Mouse (Mus musculus) CH12.LX (cell line): ENCODE measurements around the gene Commd4. TPM values are rescaled to one million over a fixed set of nuclear protein-coding genes. Genes with fewer than 3 reads are reported as not detected.

Experiments used
- DNase-seq: peaks from one replicate; pipeline ENCODE4 v3.0.0-alpha.2; 2013; ENCODE audit errors: extremely low read depth
- H3K27ac ChIP-seq: 2 replicates; pipeline ENCODE4 v1.5.1; 2012; ENCODE audit warnings: low read depth, mild to moderate bottlenecking, control low read depth, moderate library complexity; ENCODE audit not compliant: insufficient read depth
- H3K27me3 ChIP-seq: replicated peaks from 2 replicates; pipeline ENCODE3; 2012; ENCODE audit warnings: inconsistent platforms
- H3K36me3 ChIP-seq, 2 experiments: replicated peaks in 1 of 2; 2 replicates each; pipeline versions ENCODE3 to v1.6.1; 2012; ENCODE audit warnings: inconsistent platforms in 1 of 2, low read length in 1 of 2, mild to moderate bottlenecking in 1 of 2, mixed read lengths in 1 of 2, moderate library complexity in 1 of 2; ENCODE audit not compliant: control insufficient read depth in 1 of 2, insufficient read depth in 1 of 2
- H3K4me1 ChIP-seq, 2 experiments: 2 replicates each; pipeline ENCODE4 v1.6.1; 2012; ENCODE audit warnings: inconsistent platforms in 1 of 2, moderate library complexity in 1 of 2; ENCODE audit not compliant: insufficient read depth in 2 of 2, control insufficient read depth in 1 of 2
- H3K4me2 ChIP-seq: 2 replicates; pipeline ENCODE4 v1.6.1; 2012; ENCODE audit warnings: low read depth, mild to moderate bottlenecking, control low read depth; ENCODE audit not compliant: poor library complexity, insufficient read depth, severe bottlenecking
- H3K4me3 ChIP-seq, 3 experiments: fragments of 150-350 bp in 1 of 3; sonication (generic) in 1 of 3; replicated peaks in 1 of 3; 2 replicates each; pipeline versions ENCODE3 to v1.5.1; 2011 to 2012; ENCODE audit warnings: low read depth in 2 of 3, low read length in 2 of 3, mild to moderate bottlenecking in 2 of 3, moderate library complexity in 2 of 3, control low read depth in 1 of 3, improper control_type of control experiment in 1 of 3, inconsistent platforms in 1 of 3, mixed read lengths in 1 of 3; ENCODE audit not compliant: poor library complexity in 1 of 3
- H3K79me2 ChIP-seq: replicated peaks from 2 replicates; pipeline ENCODE4 v1.6.1; 2012; ENCODE audit warnings: mild to moderate bottlenecking, moderate library complexity; ENCODE audit not compliant: control insufficient read depth, poor library complexity, insufficient read depth, severe bottlenecking; ENCODE audit errors: extremely low read depth
- H3K9ac ChIP-seq: 2 replicates; pipeline ENCODE4 v1.6.1; 2012; ENCODE audit warnings: low read depth, mild to moderate bottlenecking, control low read depth, moderate library complexity; ENCODE audit not compliant: insufficient read depth
- H3K9me3 ChIP-seq: replicated peaks from 2 replicates; pipeline ENCODE3; 2012; ENCODE audit warnings: low read length, inconsistent platforms, mixed read lengths
- BHLHE40 ChIP-seq: IDR thresholded peaks from 2 replicates; pipeline ENCODE4 v1.6.1; 2011; ENCODE audit warnings: mild to moderate bottlenecking, low read depth, low read length, improper control_type of control experiment
- E2F4 ChIP-seq: IDR thresholded peaks from 2 replicates; pipeline ENCODE4 v1.6.1; 2011; ENCODE audit warnings: low read depth, low read length, improper control_type of control experiment; ENCODE audit not compliant: insufficient replicate concordance
- ELF1 ChIP-seq: IDR thresholded peaks from 2 replicates; pipeline ENCODE4 v1.6.1; 2014; ENCODE audit warnings: low read depth, mild to moderate bottlenecking, inconsistent platforms, low read length, improper control_type of control experiment
- ETS1 ChIP-seq: conservative IDR thresholded peaks from 2 replicates; pipeline ENCODE4 v1.6.1; 2012; ENCODE audit warnings: low read depth, mild to moderate bottlenecking, inconsistent platforms, low read length, improper control_type of control experiment, moderate library complexity
- HCFC1 ChIP-seq: IDR thresholded peaks from 2 replicates; pipeline ENCODE4 v1.6.1; 2012; ENCODE audit warnings: low read depth, mild to moderate bottlenecking, inconsistent platforms, low read length, improper control_type of control experiment
- IRF4 ChIP-seq: IDR thresholded peaks from 2 replicates; pipeline ENCODE4 v1.6.1; 2014; ENCODE audit warnings: low read depth, mild to moderate bottlenecking, inconsistent platforms, low read length, improper control_type of control experiment
- JUND ChIP-seq: conservative IDR thresholded peaks from 2 replicates; pipeline ENCODE4 v1.6.1; 2011; ENCODE audit warnings: low read depth, low read length, improper control_type of control experiment
- KAT2A ChIP-seq: IDR thresholded peaks from 2 replicates; pipeline ENCODE4 v1.6.1; 2012; ENCODE audit warnings: low read length, improper control_type of control experiment, inconsistent platforms; ENCODE audit not compliant: insufficient replicate concordance
- MAX ChIP-seq: IDR thresholded peaks from 2 replicates; pipeline ENCODE4 v1.6.1; 2011; ENCODE audit warnings: low read length, improper control_type of control experiment
- MAZ ChIP-seq: IDR thresholded peaks from 2 replicates; pipeline ENCODE4 v1.6.1; 2012; ENCODE audit warnings: low read depth, mild to moderate bottlenecking, inconsistent platforms, low read length, improper control_type of control experiment, moderate library complexity
- MXI1 ChIP-seq: IDR thresholded peaks from 2 replicates; pipeline ENCODE4 v1.6.1; 2011; ENCODE audit warnings: mild to moderate bottlenecking, low read depth, low read length, improper control_type of control experiment
- MYC ChIP-seq: IDR thresholded peaks from 2 replicates; pipeline ENCODE4 v1.6.1; 2011; ENCODE audit warnings: low read depth, mild to moderate bottlenecking, improper control_type of control experiment, low read length
- NELFE ChIP-seq: IDR thresholded peaks from 2 replicates; pipeline ENCODE4 v1.6.1; 2011; ENCODE audit warnings: low read depth, low read length, improper control_type of control experiment
- NRF1 ChIP-seq: IDR thresholded peaks from 2 replicates; pipeline ENCODE4 v1.6.1; 2014; ENCODE audit warnings: low read depth, mild to moderate bottlenecking, inconsistent platforms, low read length, improper control_type of control experiment, moderate library complexity
- POLR2A ChIP-seq: IDR thresholded peaks from 2 replicates; pipeline ENCODE4 v1.6.1; 2011; ENCODE audit warnings: low read depth, mild to moderate bottlenecking, improper control_type of control experiment, low read length
- RAD21 ChIP-seq: IDR thresholded peaks from 2 replicates; pipeline ENCODE4 v1.6.1; 2011; ENCODE audit warnings: low read depth, mild to moderate bottlenecking, low read length, improper control_type of control experiment, moderate library complexity
- RCOR1 ChIP-seq: conservative IDR thresholded peaks from 2 replicates; pipeline ENCODE4 v1.6.1; 2012; ENCODE audit warnings: low read depth, mild to moderate bottlenecking, inconsistent platforms, low read length, improper control_type of control experiment
- SIN3A ChIP-seq: IDR thresholded peaks from 2 replicates; pipeline ENCODE4 v1.6.1; 2012; ENCODE audit warnings: low read length, improper control_type of control experiment, inconsistent platforms
- SMC3 ChIP-seq: IDR thresholded peaks from 2 replicates; pipeline ENCODE4 v1.6.1; 2011; ENCODE audit warnings: low read depth, low read length, improper control_type of control experiment
- TBP ChIP-seq: conservative IDR thresholded peaks from 2 replicates; pipeline ENCODE4 v1.6.1; 2011; ENCODE audit warnings: low read depth, low read length, improper control_type of control experiment
- TCF12 ChIP-seq: IDR thresholded peaks from 2 replicates; pipeline ENCODE4 v1.6.1; 2014; ENCODE audit warnings: low read depth, mild to moderate bottlenecking, inconsistent platforms, low read length, improper control_type of control experiment
- UBTF ChIP-seq: IDR thresholded peaks from 2 replicates; pipeline ENCODE4 v1.6.1; 2012; ENCODE audit warnings: low read depth, mild to moderate bottlenecking, inconsistent platforms, low read length, improper control_type of control experiment, moderate library complexity
- USF1 ChIP-seq: IDR thresholded peaks from 2 replicates; pipeline ENCODE4 v1.6.1; 2014; ENCODE audit warnings: low read depth, mild to moderate bottlenecking, inconsistent platforms, low read length, improper control_type of control experiment
- USF2 ChIP-seq: conservative IDR thresholded peaks from 2 replicates; pipeline ENCODE4 v1.6.1; 2011; ENCODE audit warnings: low read depth, low read length, improper control_type of control experiment
- ZNF384 ChIP-seq: IDR thresholded peaks from 2 replicates; pipeline ENCODE4 v1.6.1; 2012; ENCODE audit warnings: low read depth, low read length, improper control_type of control experiment, inconsistent platforms
- dilution Hi-C: fragments of 300-500 bp; cut with MboI; formaldehyde crosslinking; loops from 2 replicates; pipeline ENCODE4 v1.14.3; 2020; ENCODE audit warnings: low sequenced_read_pairs; ENCODE audit not compliant: extremely low pct_unique_long_range_greater_than_20kb, extremely low pct_ligation_motif_present
- in situ Hi-C: fragments of 300-500 bp; cut with MboI; formaldehyde crosslinking; loops from 3 replicates; pipeline ENCODE4 v1.14.3; 2019; ENCODE audit warnings: low sequenced_read_pairs, low pct_ligation_motif_present, low pct_unique_long_range_greater_than_20kb, mixed read lengths
- polyA plus RNA-seq: library from polyadenylated mRNA; unstranded; fragments of >175 nt; gene quantifications from 2 replicates; pipeline ENCODE4 v1.2.1, GENCODE M21; 2012; ENCODE audit warnings: low read depth; ENCODE audit not compliant: insufficient read length
- total RNA-seq, 2 experiments: library from RNA; depleted of rRNA; stranded (reverse); fragments of 300-350 nt in 1 of 2; fragments of >200 nt in 1 of 2; gene quantifications; 2 replicates each; pipeline ENCODE4 v1.2.3; 2012 to 2014

The Commd4 gene
- total and polyA plus RNA-seq, 3 experiments, result 41.8 to 106 (median 98.3) TPM

DNA sequence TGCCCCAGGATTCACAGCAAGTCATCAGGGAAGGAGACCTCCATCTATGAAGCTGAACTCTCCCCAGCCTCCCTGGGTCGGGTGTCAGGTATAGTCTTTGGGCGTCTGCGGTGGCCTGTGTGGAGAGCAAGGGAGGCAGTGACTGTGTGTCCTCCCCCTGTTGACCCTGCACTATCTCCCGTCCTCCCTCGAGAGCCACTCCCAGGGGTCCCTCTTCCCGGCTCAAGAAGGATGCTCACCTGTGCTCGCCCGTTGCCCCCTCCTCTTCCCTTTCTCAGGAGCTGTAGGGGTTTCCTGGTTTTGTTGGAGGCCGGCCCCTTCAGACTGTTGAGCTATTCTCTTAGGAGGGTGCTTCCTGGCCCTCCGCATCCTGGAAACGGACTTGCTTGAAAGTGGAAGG, 14.9 kb downstream of the Commd4 start:
- H3K4me2 ChIP-seq, result no peak overlapping the region
- in situ Hi-C loops (loop anchor here (5.0 kb wide), 1 partner anchor 206 kb away; the partner anchor contains the start of gene Imp3), dilution Hi-C loops (no loop called here)
- H3K79me2 ChIP-seq, result no peaks in the 10 kb centered on the region
- H3K27me3 ChIP-seq, result no peaks in the 10 kb centered on the region
- no peak overlapping the region for H3K4me3 ChIP-seq
- TF ChIP-seq ZNF384, result no peak
- TF ChIP-seq UBTF, result no peak
- TF ChIP-seq IRF4, result no peak
- TF ChIP-seq SIN3A, result no peak
- TF ChIP-seq MYC, result no peak
- no peak for TF ChIP-seq POLR2A
- no peak for TF ChIP-seq RCOR1
- TF ChIP-seq MAX, result no peak
- no peak for TF ChIP-seq MXI1
- no peak for TF ChIP-seq TCF12
- no peak for TF ChIP-seq ELF1
- TF ChIP-seq TBP, result no peak
- TF ChIP-seq USF2, result no peak
- no peak overlapping the region for H3K27ac ChIP-seq
- H3K36me3 ChIP-seq, result peaks cover 39 to 68% of the 10 kb centered on the region in 2 experiments
- DNase-seq, result no peak
- H3K9me3 ChIP-seq, result no peaks in the 10 kb centered on the region
- H3K9ac ChIP-seq, result no peak overlapping the region
- no peaks in the 10 kb centered on the region for H3K4me1 ChIP-seq

- no peak overlapping the region for H3K4me2 ChIP-seq
- in situ Hi-C loops (loop anchor here (5.0 kb wide), 1 partner anchor 204 kb away; the partner anchor contains the start of gene Imp3), dilution Hi-C loops (no loop called here)
- H3K4me3 ChIP-seq, result no peak overlapping the region
- no peaks in the 10 kb centered on the region for H3K9me3 ChIP-seq
- no peaks in the 10 kb centered on the region for H3K4me1 ChIP-seq
- no peak overlapping the region for H3K9ac ChIP-seq
- no peak overlapping the region for H3K27ac ChIP-seq
- peaks cover 54 to 83% of the 10 kb centered on the region in 2 experiments for H3K36me3 ChIP-seq
- no peaks in the 10 kb centered on the region for H3K27me3 ChIP-seq
- DNase-seq, result no peak
- TF ChIP-seq SMC3 (no peak), TCF12 (no peak), NELFE (no peak), BHLHE40 (no peak), MAZ (no peak), RCOR1 (no peak), MYC (no peak), JUND (no peak), KAT2A (no peak), HCFC1 (no peak), ETS1 (no peak), MXI1 (no peak), USF1 (no peak), E2F4 (no peak), RAD21 (no peak), NRF1 (no peak)
- TF ChIP-seq, all 38 proteins: peak for 0
- no peaks in the 10 kb centered on the region for H3K79me2 ChIP-seq
Measured at GRCm38 (mm10) chr9:57141417-57142353, 16.4 kb downstream of the Commd4 start.
